Mouse (Mus musculus): ENCODE data around the gene Ikbke. TPM values are rescaled to one million over a fixed set of nuclear protein-coding genes. Genes with fewer than 3 reads are reported as not detected.

Ikbke gene
- polyA plus RNA-seq, 1 experiment = 129 TPM

DNA sequence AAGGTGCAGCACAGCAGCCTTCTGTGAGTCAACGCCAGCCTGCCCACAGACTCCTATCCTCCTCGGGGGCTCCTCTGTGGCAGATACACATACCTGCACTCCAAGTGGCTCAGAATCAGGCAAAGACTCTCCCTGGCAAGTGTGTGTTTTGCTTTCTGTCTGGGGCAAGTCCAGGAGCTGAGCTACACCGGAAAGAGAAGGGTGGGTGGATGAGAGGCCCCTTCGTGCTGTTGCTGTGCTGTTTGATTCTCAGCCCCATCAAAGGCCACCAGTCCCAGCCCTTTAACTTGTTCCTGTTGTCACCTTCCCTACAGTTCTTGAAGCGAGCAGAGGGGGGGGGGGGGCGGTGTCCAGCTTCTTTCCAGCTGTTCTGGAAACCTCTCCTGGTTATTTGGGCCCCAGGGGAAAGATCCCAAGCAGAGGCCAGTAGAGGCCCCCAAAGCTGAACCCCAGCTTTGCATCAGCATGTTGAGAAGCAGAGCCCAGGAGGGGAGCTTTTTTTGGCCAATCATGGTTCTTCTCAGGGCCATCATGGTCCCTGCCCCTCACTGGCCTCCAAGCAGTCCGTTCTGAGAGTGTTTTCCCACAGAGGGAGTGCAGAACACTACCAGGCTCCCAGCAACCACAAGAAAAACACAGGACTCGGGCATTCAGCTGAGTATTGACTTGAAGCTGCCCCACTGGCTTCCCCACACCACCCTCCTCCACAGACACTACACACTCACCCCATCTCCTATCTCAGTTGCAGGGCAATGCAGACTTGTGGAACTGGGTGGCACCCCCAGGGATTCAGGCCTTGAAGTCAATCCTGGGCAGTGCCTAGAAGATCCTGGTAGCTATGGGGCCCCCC is 575 bp downstream of the Ikbke start:
- TF ChIP-seq CTCF (IDR thresholded peaks at IDR 0.05; ENCODE audit: borderline replicate concordance, control insufficient read depth, extremely low read depth, insufficient read depth, low read length, poor library complexity) = no peak
- TF ChIP-seq POLR2A (IDR thresholded peaks at IDR 0.05; ENCODE audit: control insufficient read depth, extremely low read depth, insufficient read depth, low read length, poor library complexity) = no peak
- H3K4me1 ChIP-seq (replicated peaks; ENCODE audit: control insufficient read depth, insufficient read depth, low read length) = peaks cover 36% of the 10 kb centered on the region
- peak overlapping the region; percentile 91 for H3K4me3 ChIP-seq (ENCODE audit: control insufficient read depth, insufficient read depth, low read length)
- DNase-seq = peak; percentile 54
- peak overlapping the region; percentile 96 for H3K27ac ChIP-seq (ENCODE audit: control insufficient read depth, insufficient read depth, low read length)
- no peaks in the 10 kb centered on the region for H3K27me3 ChIP-seq (ENCODE audit: control insufficient read depth, insufficient read depth, low read length)
- H3K36me3 ChIP-seq (ENCODE audit: control insufficient read depth, insufficient read depth, low read length) = peaks cover 5% of the 10 kb centered on the region; the same call in 1 of the 2 replicates
- WGBS = 8% methylated on average over 8 of the region's 8 CpGs

- no peak for DNase-seq
- H3K4me3 ChIP-seq (ENCODE audit: control insufficient read depth, insufficient read depth, low read length) = no peak overlapping the region
- H3K36me3 ChIP-seq (ENCODE audit: control insufficient read depth, insufficient read depth, low read length) = peaks cover 5% of the 10 kb centered on the region; the same call in 1 of the 2 replicates
- TF ChIP-seq POLR2A (IDR thresholded peaks at IDR 0.05; ENCODE audit: control insufficient read depth, extremely low read depth, insufficient read depth, low read length, poor library complexity) (no peak), CTCF (IDR thresholded peaks at IDR 0.05; ENCODE audit: borderline replicate concordance, control insufficient read depth, extremely low read depth, insufficient read depth, low read length, poor library complexity) (no peak)
- no peak overlapping the region for H3K27ac ChIP-seq (ENCODE audit: control insufficient read depth, insufficient read depth, low read length)
- no peaks in the 10 kb centered on the region for H3K27me3 ChIP-seq (ENCODE audit: control insufficient read depth, insufficient read depth, low read length)
- H3K4me1 ChIP-seq (replicated peaks; ENCODE audit: control insufficient read depth, insufficient read depth, low read length) = peaks cover 36% of the 10 kb centered on the region
These were observed 2.6 kb downstream of the Ikbke start for GRCm38 (mm10) chr1:131276831-131277230.

DNA sequence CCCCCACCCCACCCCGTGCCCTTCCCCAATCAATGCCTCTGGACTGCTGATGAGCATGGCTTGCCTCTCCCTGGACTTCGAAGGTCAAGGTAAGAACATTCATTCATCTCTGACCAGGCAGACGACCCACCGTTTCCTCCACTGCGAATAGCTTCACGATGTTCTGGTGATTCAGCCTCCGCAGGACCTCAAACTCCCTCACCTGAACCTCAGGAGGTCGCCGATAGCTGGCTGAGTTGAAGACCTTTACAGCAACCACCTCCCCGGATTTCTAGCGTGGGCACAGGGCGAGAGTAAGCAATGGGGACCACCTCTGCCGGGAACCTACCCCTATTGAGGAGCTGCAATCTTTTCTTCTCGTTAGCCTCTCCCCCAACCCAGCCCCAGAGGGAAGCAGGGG is 3.8 kb downstream of the Ikbke start:
- no peak for TF ChIP-seq CTCF (IDR thresholded peaks at IDR 0.05; ENCODE audit: borderline replicate concordance, control insufficient read depth, extremely low read depth, insufficient read depth, low read length, poor library complexity)
- TF ChIP-seq POLR2A (IDR thresholded peaks at IDR 0.05; ENCODE audit: control insufficient read depth, extremely low read depth, insufficient read depth, low read length, poor library complexity) = no peak
- H3K36me3 ChIP-seq (ENCODE audit: control insufficient read depth, insufficient read depth, low read length) = peaks cover 13% of the 10 kb centered on the region; the same call in 1 of the 2 replicates
- DNase-seq = no peak
- H3K27me3 ChIP-seq (ENCODE audit: control insufficient read depth, insufficient read depth, low read length) = no peaks in the 10 kb centered on the region
- no peak overlapping the region for H3K27ac ChIP-seq (ENCODE audit: control insufficient read depth, insufficient read depth, low read length)
- no peak overlapping the region for H3K4me3 ChIP-seq (ENCODE audit: control insufficient read depth, insufficient read depth, low read length)
- peaks cover 32% of the 10 kb centered on the region for H3K4me1 ChIP-seq (replicated peaks; ENCODE audit: control insufficient read depth, insufficient read depth, low read length)
- 96% methylated on average over 14 of the region's 14 CpGs for WGBS

GRCm38 (mm10) chr1:131274725-131275539 is 4.5 kb downstream of the Ikbke start:
- H3K36me3 ChIP-seq (ENCODE audit: control insufficient read depth, insufficient read depth, low read length) = peaks cover 16% of the 10 kb centered on the region
- TF ChIP-seq POLR2A (IDR thresholded peaks at IDR 0.05; ENCODE audit: control insufficient read depth, extremely low read depth, insufficient read depth, low read length, poor library complexity) (no peak), CTCF (IDR thresholded peaks at IDR 0.05; ENCODE audit: borderline replicate concordance, control insufficient read depth, extremely low read depth, insufficient read depth, low read length, poor library complexity) (no peak)
- H3K27me3 ChIP-seq (ENCODE audit: control insufficient read depth, insufficient read depth, low read length) = no peaks in the 10 kb centered on the region
- no peak overlapping the region for H3K27ac ChIP-seq (ENCODE audit: control insufficient read depth, insufficient read depth, low read length)
- H3K4me1 ChIP-seq (replicated peaks; ENCODE audit: control insufficient read depth, insufficient read depth, low read length) = peaks cover 27% of the 10 kb centered on the region
- 90% methylated on average over 22 of the region's 22 CpGs for WGBS
- no peak for DNase-seq
- H3K4me3 ChIP-seq (ENCODE audit: control insufficient read depth, insufficient read depth, low read length) = no peak overlapping the region

DNA sequence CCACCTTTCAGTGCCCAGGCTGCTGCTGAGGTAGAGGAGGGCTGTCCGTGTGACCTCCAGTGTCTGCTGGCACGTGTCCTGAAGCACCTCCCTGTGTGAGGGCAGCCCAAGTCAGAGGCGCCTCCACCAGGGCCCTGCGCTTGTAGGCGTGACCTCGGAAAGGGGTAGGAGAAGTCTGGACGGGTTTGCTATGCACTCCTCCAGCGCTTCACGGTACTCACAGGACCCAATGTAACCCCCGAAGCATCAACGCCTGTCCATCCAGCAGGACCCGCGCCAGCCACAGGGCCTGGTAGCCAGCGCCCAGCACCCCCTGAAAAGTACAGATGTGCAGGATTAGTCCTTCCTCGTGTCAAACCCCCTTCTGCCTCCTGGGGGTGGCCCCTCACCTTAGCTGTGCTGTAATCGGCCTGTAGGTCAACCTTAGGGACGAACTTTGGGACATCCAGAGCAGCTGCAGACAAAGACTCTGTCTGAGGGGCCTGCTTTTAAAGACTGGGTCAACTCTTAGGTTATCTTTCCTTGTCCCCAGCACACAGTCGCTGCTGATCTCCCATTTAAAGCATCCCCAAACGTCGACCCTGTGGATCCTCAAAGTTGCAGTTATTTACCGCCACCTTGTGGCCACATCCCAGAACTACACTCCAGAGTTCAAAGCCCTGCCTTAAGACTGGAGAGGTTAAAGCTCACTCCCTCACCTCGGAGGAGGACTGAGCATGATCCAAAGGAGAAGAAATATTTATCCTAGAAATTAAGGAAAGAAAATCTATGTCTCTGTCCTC is 9.4 kb downstream of the Ikbke start:
- H3K27me3 ChIP-seq (ENCODE audit: control insufficient read depth, insufficient read depth, low read length) = no peaks in the 10 kb centered on the region
- H3K27ac ChIP-seq (ENCODE audit: control insufficient read depth, insufficient read depth, low read length) = no peak overlapping the region
- TF ChIP-seq POLR2A (IDR thresholded peaks at IDR 0.05; ENCODE audit: control insufficient read depth, extremely low read depth, insufficient read depth, low read length, poor library complexity) (no peak), CTCF (IDR thresholded peaks at IDR 0.05; ENCODE audit: borderline replicate concordance, control insufficient read depth, extremely low read depth, insufficient read depth, low read length, poor library complexity) (no peak)
- no peak overlapping the region for H3K4me3 ChIP-seq (ENCODE audit: control insufficient read depth, insufficient read depth, low read length)
- DNase-seq = peak; percentile 78
- WGBS = 71% methylated on average over 22 of the region's 22 CpGs
- peaks cover 44% of the 10 kb centered on the region for H3K36me3 ChIP-seq (ENCODE audit: control insufficient read depth, insufficient read depth, low read length)
- no peaks in the 10 kb centered on the region for H3K4me1 ChIP-seq (replicated peaks; ENCODE audit: control insufficient read depth, insufficient read depth, low read length)

GRCm38 (mm10) chr1:131268776-131269175 is 10.6 kb downstream of the Ikbke start:
- Histone ChIP-seq H3K27me3 (ENCODE audit: control insufficient read depth, insufficient read depth, low read length) (no peaks in the 10 kb centered on the region), H3K27ac (ENCODE audit: control insufficient read depth, insufficient read depth, low read length) (no peak overlapping the region), H3K36me3 (ENCODE audit: control insufficient read depth, insufficient read depth, low read length) (peaks cover 46% of the 10 kb centered on the region), H3K4me1 (replicated peaks; ENCODE audit: control insufficient read depth, insufficient read depth, low read length) (no peaks in the 10 kb centered on the region), H3K4me3 (ENCODE audit: control insufficient read depth, insufficient read depth, low read length) (no peak overlapping the region)
- WGBS = 95% methylated on average over 10 of the region's 10 CpGs
- no peak for TF ChIP-seq POLR2A (IDR thresholded peaks at IDR 0.05; ENCODE audit: control insufficient read depth, extremely low read depth, insufficient read depth, low read length, poor library complexity)
- no peak for DNase-seq
